Mouse (Mus musculus) embryonic stem cell, embryonic (primary cell): ENCODE measurements around the gene Nlrc5.

Experiments used
- CTCF ChIA-PET, 4 experiments: fragments of 300-600 bp in 2 of 4; fragments of 350-600 bp in 2 of 4; sonication (Branson Sonifier 250); formaldehyde crosslinking; loops; one replicate each; lab custom pipeline; 2022; ENCODE audit warnings: inconsistent platforms in 2 of 4; lab: Charles Lee
- POLR2A ChIA-PET, 4 experiments: fragments of 300-600 bp in 2 of 4; fragments of 350-600 bp in 2 of 4; sonication (Branson Sonifier 250); formaldehyde crosslinking; loops; one replicate each; lab custom pipeline; 2022; ENCODE audit warnings: antibody characterized with exemption in 4 of 4, inconsistent platforms in 1 of 4; lab: Charles Lee

Gene Nlrc5

GRCm38 (mm10) chr8:94482051-94482450 is 47.9 kb downstream of the Nlrc5 start:
- ChIA-PET CTCF (interaction anchor here in 3 of 4 experiments (0.5 to 3.0 kb wide), 9 partner anchors 10 to 426 kb away, joined by 3 to 16 read pairs (median 4); no protein-coding TSS in a partner anchor), POLR2A (interaction anchor here (0.6 to 1.6 kb wide), 9 partner anchors 10 to 191 kb away, joined by 3 to 4 read pairs (median 3); partner anchors contain the start of genes Fam192a (in 1 of the 4) and Rspry1 (in 1 of the 4))

DNA sequence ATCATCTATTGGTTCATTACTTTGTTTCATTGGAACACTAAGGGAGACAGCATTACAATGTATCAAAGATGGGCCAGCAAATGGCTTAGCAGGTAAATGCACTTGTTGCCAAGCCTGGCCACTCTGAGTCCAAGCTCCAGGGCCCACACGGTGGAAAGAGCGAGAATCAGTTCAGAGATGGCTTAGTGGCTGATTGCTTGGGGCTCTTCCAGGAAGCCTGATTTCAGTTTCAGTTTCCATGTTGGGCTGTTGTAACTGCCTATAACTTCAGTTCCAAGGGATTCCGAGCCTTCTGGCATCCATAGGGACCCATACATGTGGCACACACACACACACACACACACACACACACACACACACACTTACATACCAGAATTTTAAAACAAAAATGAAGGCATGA is 51.1 kb downstream of the Nlrc5 start:
- CTCF ChIA-PET: interaction anchor here (0.6 to 2.8 kb wide), 25 partner anchors 11 to 474 kb away, joined by 3 to 19 read pairs (median 6); no protein-coding TSS in a partner anchor

GRCm38 (mm10) chr8:94485882-94486281 is 51.7 kb downstream of the Nlrc5 start:
- ChIA-PET CTCF (interaction anchor here (0.5 to 2.8 kb wide), 47 partner anchors 11 to 474 kb away, joined by 3 to 19 read pairs (median 4); no protein-coding TSS in a partner anchor), POLR2A (interaction anchor here in 2 of 4 experiments (1.0 to 1.1 kb wide), 2 partner anchors 33 to 180 kb away, joined by 3 to 4 read pairs; partner anchors contain the start of gene Arl2bp (in 1 of the 2))

More for the DNA sequence above, 51.1 kb downstream of the Nlrc5 start:
- POLR2A ChIA-PET: no interaction called here

- CTCF ChIA-PET: interaction anchor here (0.6 to 2.7 kb wide), 6 partner anchors 11 to 429 kb away, joined by 3 to 12 read pairs (median 4); no protein-coding TSS in a partner anchor
- POLR2A ChIA-PET: no interaction called here
Observed at GRCm38 (mm10) chr8:94488016-94488415, 53.9 kb downstream of the Nlrc5 start.

DNA sequence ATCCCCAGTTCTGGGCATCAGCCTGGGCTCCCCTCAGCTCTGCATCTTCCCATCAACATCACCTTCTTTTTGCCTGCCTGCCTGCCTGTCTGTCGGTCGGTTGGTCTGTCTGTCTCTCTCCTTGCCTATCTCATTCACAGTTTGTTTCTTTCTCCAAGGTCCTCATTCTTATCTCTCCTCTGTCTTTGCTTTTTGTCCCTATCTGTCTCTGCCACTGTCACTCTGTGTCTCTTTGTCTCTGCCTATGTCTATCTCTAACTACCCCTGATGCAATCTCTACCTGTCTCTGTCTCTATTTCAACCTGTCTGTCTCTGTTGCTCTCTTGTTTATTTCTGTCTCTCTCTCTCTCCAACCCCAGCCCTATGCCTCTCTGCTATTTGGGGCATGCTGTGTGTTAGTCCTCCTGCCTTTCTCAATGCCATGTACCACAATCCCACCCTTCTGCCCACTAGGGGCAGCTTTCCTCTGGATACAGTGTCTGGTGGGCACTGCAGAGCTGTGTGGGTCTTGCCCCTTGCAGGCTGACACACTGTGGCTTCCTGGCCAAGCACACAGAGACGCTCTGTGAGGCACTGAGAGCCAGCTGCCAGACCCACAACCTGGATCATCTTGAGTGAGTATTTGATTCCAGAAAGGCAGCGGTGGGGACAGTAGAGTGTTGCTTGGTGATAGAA is 55.8 kb downstream of the Nlrc5 start:
- POLR2A ChIA-PET: interaction anchor here in 1 of 4 experiments (0.6 kb wide), 1 partner anchor 73 kb away, joined by 3 read pairs; no protein-coding TSS in a partner anchor
- CTCF ChIA-PET: interaction anchor here in 1 of 4 experiments (1.2 kb wide), 1 partner anchor 213 kb away, joined by 3 read pairs; no protein-coding TSS in a partner anchor

DNA sequence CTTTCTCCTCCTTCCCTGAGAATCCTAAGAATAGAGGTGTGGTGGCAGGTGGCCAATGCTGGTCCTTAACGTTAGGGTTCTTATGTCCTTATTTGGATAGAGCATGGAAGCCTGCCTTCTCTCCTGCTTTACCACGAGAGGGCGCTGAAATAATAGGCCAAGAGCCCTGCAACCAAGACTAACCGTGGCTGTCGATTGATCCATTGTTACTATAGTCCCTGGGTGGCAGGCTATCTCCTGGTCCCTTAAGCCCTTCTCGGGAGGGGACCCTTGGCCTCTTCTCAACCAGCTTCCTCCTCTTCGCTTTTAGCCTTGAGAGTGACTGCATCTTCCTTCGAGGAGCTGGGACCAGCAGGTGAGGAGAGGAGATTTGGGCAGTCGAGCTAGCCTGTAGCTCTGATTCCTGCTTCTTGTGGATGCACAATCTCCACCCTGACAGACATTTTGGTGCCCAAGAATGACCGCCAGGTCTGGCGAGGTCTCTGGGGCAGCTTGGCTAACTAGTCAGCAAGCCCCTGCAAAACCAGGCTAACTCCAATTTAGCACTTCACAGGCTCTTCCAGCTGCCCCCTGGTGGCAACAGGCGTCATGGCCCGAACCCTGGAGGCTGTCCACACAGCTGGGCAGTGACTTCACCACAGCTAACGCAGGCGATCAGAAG is 58.0 kb downstream of the Nlrc5 start:
- ChIA-PET POLR2A (interaction anchor here in 3 of 4 experiments (0.6 to 2.1 kb wide), 8 partner anchors 10 to 331 kb away, joined by 3 to 6 read pairs (median 3); partner anchors contain the start of genes Fam192a (in 1 of the 3) and Rspry1 (in 1 of the 3)), CTCF (interaction anchor here (0.5 to 3.4 kb wide), 93 partner anchors 9 to 1408 kb away, joined by 3 to 40 read pairs (median 5); partner anchors contain the start of genes Cpne2 (in 2 of the 4), Slc12a3 (in 2 of the 4), Arl2bp (in 1 of the 4) and Fam192a (in 1 of the 4))

DNA sequence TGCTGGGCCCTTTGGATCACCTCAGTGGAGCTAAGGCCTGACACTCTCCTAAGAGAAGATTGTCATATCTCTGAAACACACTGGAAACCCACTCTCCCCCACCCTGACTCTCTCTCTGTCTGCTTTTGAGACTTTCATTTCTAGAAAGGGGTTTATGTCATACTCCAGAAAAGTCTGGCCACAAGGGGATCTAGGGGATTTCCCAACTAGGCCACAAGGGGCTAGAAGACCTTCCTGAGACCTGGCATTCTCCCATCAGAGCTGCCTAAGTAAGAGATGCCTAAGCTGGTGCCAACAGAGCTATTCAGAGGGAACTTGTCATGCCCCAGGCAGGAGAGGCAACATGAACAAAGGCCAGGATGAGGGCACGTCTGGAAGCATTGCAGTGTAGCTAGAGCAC is 59.1 kb downstream of the Nlrc5 start:
- ChIA-PET POLR2A (interaction anchor here in 2 of 4 experiments (1.3 to 2.1 kb wide), 2 partner anchors 108 to 202 kb away, joined by 3 to 6 read pairs; partner anchors contain the start of genes Fam192a (in 1 of the 2) and Rspry1 (in 1 of the 2)), CTCF (interaction anchor here (0.6 to 3.4 kb wide), 35 partner anchors 8 to 1624 kb away, joined by 3 to 40 read pairs (median 7); partner anchors contain the start of genes Slc12a3 (in 2 of the 4) and Cpne2 (in 1 of the 4))

DNA sequence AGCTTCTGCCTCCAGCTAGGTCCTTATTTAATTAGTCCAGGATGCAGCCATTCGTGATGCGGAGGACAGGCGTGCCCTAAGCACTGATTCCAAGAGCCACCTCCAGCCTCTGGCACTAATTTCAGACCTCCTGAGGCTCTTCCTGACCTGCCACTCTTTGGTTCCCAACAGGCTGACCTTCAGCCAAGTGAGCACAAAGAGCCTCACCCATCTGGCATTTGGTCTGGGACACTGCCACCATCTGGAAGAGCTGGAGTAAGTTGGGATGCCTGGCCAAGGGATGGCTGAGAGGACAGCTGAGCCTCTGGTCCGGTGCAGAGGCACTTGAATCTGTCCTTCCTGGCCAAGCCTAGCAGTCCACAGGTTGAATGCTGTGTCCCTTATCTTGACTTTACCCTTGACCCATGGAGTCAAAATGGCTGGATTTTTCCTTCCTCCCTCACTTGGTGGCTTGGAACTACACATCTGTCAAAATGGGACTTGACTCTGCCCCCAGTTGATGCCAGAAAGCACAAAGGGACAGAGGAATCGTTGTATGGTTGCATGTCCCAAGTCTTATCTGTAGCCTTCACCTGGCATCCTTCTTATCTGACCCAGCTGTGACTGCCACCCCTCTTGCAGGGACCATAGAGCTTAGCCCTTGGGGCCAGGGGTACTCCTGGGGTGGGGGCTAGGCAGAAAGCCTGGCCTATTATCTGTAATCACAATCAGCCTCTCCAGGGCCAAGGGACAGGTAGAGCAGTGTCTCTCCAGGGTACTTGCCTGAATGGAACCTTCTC is 81.5 kb downstream of the Nlrc5 start:
- ChIA-PET CTCF (no interaction called here), POLR2A (no interaction called here)

DNA sequence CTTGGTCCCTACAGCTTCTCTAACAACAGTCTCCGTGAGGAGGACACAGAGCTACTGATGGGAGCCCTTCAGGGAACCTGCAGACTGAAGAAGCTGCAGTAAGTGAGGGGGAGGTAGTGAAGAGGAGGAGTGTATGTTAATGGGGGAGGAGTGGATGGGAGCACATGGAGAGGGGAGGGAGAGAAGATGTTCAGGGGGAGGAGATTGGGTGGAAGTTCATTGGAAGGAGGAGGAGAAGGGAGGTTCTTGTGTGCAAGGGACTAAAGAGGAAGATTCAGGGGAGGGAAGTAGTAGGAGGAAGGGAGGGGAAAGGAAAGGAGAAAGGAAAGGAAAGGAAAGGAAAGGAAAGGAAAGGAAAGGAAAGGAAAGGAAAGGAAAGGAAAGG is 82.0 kb downstream of the Nlrc5 start:
- ChIA-PET CTCF (no interaction called here), POLR2A (no interaction called here)

GRCm38 (mm10) chr8:94516766-94517165 is 82.6 kb downstream of the Nlrc5 start:
- ChIA-PET CTCF (interaction anchor here in 1 of 4 experiments (0.6 kb wide), 1 partner anchor 173 kb away, joined by 3 read pairs; no protein-coding TSS in a partner anchor), POLR2A (interaction anchor here in 1 of 4 experiments (0.6 kb wide), 1 partner anchor 306 kb away, joined by 3 read pairs; no protein-coding TSS in a partner anchor)

- POLR2A ChIA-PET: interaction anchor here in 1 of 4 experiments (1.2 kb wide), 1 partner anchor 133 kb away, joined by 5 read pairs; no protein-coding TSS in a partner anchor
- CTCF ChIA-PET: interaction anchor here in 2 of 4 experiments (0.6 to 1.5 kb wide), 4 partner anchors 9 to 32 kb away, joined by 3 to 4 read pairs (median 4); partner anchors contain the start of gene Cpne2 (in 1 of the 2)
Observed at GRCm38 (mm10) chr8:94518331-94518730, 84.2 kb downstream of the Nlrc5 start.

DNA sequence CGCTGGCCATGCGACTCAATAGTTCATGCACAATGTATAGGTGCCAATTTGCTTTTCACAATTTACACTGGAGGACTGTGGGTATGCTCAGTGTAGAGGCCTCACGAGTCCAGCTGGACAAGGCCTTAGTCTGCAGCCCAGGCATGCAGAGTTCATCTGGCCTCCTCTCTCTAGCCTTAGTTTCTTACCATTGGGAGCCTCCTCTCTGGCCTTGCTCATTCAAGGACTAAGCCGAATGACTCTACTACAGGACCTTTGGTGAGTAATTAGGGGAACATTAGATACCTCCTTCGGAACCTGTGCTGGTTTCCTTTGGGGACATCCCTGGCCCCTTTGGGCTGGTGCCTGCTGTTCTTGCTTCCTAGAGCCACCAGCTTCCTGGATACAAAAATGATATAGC is 84.9 kb downstream of the Nlrc5 start:
- ChIA-PET CTCF (interaction anchor here in 1 of 4 experiments (1.5 kb wide), 1 partner anchor 13 kb away, joined by 4 read pairs; the partner anchor contains the start of gene Cpne2), POLR2A (no interaction called here)

DNA sequence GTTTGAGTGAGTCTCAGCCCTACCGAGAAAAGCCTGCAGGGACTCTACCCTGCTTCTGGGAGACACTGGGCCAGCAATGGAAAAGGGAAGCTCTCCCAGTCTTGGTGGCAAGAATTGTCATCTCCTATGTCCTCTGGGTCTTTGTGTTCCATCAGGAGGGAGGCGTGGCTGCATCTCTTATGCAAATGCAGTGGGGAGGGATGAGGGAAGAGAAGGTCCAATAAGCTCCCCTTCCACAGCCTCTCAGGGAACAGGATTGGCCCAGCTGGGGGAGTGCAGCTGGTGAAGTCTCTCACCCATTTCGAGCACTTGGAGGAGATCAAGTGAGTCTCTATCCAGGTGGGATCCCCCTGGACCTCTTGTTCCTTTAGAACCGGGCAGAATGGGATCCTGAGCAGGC is 87.3 kb downstream of the Nlrc5 start:
- POLR2A ChIA-PET: interaction anchor here in 3 of 4 experiments (0.6 to 1.1 kb wide), 4 partner anchors 13 to 178 kb away, joined by 3 to 5 read pairs (median 4); partner anchors contain the start of genes Fam192a (in 1 of the 3) and Rspry1 (in 1 of the 3)
- CTCF ChIA-PET: interaction anchor here in 3 of 4 experiments (0.6 to 1.7 kb wide), 6 partner anchors 29 to 555 kb away, joined by 3 to 6 read pairs (median 3); no protein-coding TSS in a partner anchor

GRCm38 (mm10) chr8:94522482-94522881 is 88.3 kb downstream of the Nlrc5 start:
- POLR2A ChIA-PET: interaction anchor here in 1 of 4 experiments (1.1 kb wide), 1 partner anchor 135 kb away, joined by 3 read pairs; no protein-coding TSS in a partner anchor
- CTCF ChIA-PET: interaction anchor here in 2 of 4 experiments (1.2 to 1.7 kb wide), 3 partner anchors 30 to 37 kb away, joined by 3 to 6 read pairs (median 3); no protein-coding TSS in a partner anchor

- CTCF ChIA-PET: interaction anchor here in 1 of 4 experiments (0.6 kb wide), 1 partner anchor 175 kb away, joined by 5 read pairs; no protein-coding TSS in a partner anchor
Observed at GRCm38 (mm10) chr8:94524554-94524953, 90.4 kb downstream of the Nlrc5 start.

GRCm38 (mm10) chr8:94527178-94527577 is 93.0 kb downstream of the Nlrc5 start:
- POLR2A ChIA-PET: no interaction called here
- CTCF ChIA-PET: interaction anchor here in 2 of 4 experiments (1.0 kb wide), 2 partner anchors 9 to 314 kb away, joined by 3 to 9 read pairs; no protein-coding TSS in a partner anchor

More at GRCm38 (mm10) chr8:94524554-94524953, 90.4 kb downstream of the Nlrc5 start:
- POLR2A ChIA-PET: no interaction called here

DNA sequence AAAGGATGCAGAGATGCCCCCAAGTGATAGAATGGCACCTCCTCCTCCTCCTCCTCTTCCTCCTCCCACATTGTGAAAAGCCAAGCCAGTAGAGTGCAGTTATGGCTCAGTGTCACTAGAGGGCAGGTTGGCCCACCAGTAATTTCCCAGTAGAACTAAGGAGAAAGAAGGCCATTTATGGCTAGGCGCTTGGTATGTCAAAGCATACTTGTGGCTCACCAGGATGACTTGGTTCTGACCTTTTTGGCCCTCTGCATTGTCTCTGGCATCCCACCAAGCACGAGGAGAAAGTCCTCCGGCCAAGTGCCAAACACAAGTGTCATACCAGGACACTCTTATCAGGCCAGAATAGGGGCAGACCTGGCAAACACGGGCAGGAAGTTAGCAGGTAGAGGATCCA is 94.1 kb downstream of the Nlrc5 start:
- CTCF ChIA-PET: interaction anchor here in 2 of 4 experiments (1.0 kb wide), 2 partner anchors 10 to 312 kb away, joined by 3 to 9 read pairs; no protein-coding TSS in a partner anchor
- POLR2A ChIA-PET: no interaction called here
